Comparison of ENCODE assay signal across 12 mouse cellular contexts in genomic region chr7:132094666-132095065, GRCm38 (mm10). TPM values are rescaled to one million over a fixed set of nuclear protein-coding genes. Genes with fewer than 3 reads are reported as not detected.
"Had no signal": no experiment of that assay in that cellular context is flagged by ENCODE, and none has a peak within 500 bp of the region (broad histone marks: within the 10 kb centered on the region; RNA-seq: fewer than 3 reads in every experiment).

No protein-coding gene starts in this region.

- DNase-seq: liver, postnatal 0 days; lung, embryonic 14.5 days; lung, postnatal 10 days; lung, postnatal 36 days; right cerebral cortex, postnatal 14 days; spleen, adult 18-20 months; thymus, adult 18-20 months; thymus, postnatal 14 days; thymus, postnatal 36 days had no signal

RNA-seq across cellular contexts. Expression of gene Cpxm2, which starts 59.9 kb away (rescaled TPM):
- total RNA-seq: megakaryocyte progenitor cell, adult 5-6 weeks; monocyte, adult 5-6 weeks; neutrophil, adult 5-6 weeks had no signal
